ENCODE assay signal across 11 mouse cellular contexts in the genomic region with DNA sequence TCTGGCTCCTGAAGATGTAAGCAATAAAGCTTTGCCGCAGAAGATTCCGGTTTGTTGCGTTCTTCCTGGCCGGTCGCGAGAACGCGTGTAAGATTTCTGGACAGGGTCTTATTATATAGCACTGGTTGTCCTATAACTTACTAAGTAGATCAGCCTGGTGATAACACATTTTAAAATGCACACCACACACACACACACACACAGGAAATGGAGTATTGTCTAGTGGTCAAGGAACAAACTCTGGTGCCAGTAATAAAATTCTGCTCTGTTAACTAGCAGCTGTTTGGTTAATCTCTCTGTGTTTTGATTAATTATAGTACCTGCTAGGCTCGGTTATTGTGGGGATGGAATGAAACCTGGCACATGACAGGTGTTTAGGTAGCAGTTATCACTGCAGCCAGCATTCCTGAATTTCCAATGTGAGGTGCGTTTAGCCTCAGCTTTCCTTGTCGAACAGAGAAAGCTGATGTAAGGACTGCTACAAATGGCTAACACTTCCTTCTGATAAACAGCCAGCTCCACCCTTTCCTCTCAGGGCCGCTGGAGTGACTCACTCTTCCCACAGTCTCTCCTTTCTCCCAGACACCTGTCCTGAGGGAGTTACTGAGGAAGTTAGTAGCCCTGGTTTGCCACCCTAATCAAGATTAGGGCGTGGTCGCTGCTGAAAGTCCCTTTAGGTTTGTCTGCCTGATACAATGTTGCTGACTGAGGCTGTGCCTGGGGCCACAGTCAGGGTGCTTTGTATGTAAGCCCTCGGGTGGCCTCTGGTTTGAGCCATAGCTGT. TPM values are rescaled to one million over a fixed set of nuclear protein-coding genes. Genes with fewer than 3 reads are reported as not detected.
A peak's percentile ranks its signal among the peaks of the same experiment; 100 is the strongest.
DNase-seq lines count a peak whose midpoint lies in the region; ATAC-seq and TF ChIP-seq lines count a peak whose summit lies in the region.
"Had no signal": no experiment of that assay in that cellular context is flagged by ENCODE, and none has a peak within 500 bp of the region (broad histone marks: within the 10 kb centered on the region; RNA-seq: fewer than 3 reads in every experiment).

No protein-coding gene starts in this region.

- H3K27me3 ChIP-seq in intestine, postnatal 0 days (replicated peaks; ENCODE audit: control insufficient read depth, insufficient read depth, low read length) = no peaks in the 10 kb centered on the region
- H3K27me3 ChIP-seq in stomach, embryonic 15.5 days (replicated peaks) = no peaks in the 10 kb centered on the region

- peak overlapping the region; percentile 76 for H3K27ac ChIP-seq in intestine, postnatal 0 days (ENCODE audit: low read depth, low read length)
- peak overlapping the region; percentile 75 for H3K27ac ChIP-seq in stomach, embryonic 15.5 days

- no peak overlapping the region for H3K9ac ChIP-seq in intestine, postnatal 0 days (ENCODE audit: low read depth, low read length)
- H3K9ac ChIP-seq in stomach, embryonic 15.5 days = no peak overlapping the region

- WGBS in intestine, postnatal 0 days = 42% methylated on average over 15 of the region's 15 CpGs
- WGBS in stomach, embryonic 15.5 days = 66% methylated on average over 15 of the region's 15 CpGs

- H3K4me2 ChIP-seq in intestine, postnatal 0 days (replicated peaks; ENCODE audit: low read depth) = 0 out of 2 replicates have a peak overlapping the region, but pooled peaks have one; percentile 30
- no peak overlapping the region for H3K4me2 ChIP-seq in stomach, embryonic 15.5 days

- no peaks in the 10 kb centered on the region for H3K36me3 ChIP-seq in intestine, postnatal 0 days (ENCODE audit: control insufficient read depth, insufficient read depth)
- H3K36me3 ChIP-seq in stomach, embryonic 15.5 days = no peaks in the 10 kb centered on the region

- intact Hi-C loops in left cerebral cortex, postnatal 36 days (cut with DNase I) = no loop called here

- peak; percentile 48 to 59 for DNase-seq in lung, adult 18-20 months
- DNase-seq in lung, postnatal 14 days = no peak
- peak; percentile 45 for DNase-seq in c-Kit-positive CD71-positive TER-119-positive erythroid progenitor cells, embryonic 14.5 days (ENCODE audit: low spot score)
- DNase-seq in left cerebral cortex, postnatal 36 days (ENCODE audit: low spot score in 2 of 2) = no peak
- DNase-seq in T-cell, adult 2 months (ENCODE audit: low spot score) = no peak
- DNase-seq in retina, postnatal 1 day = no peak
- DNase-seq: cerebellum, postnatal 25 days; thymus, adult 18-20 months had no signal

- no peaks in the 10 kb centered on the region for H3K4me1 ChIP-seq in intestine, postnatal 0 days (replicated peaks; ENCODE audit: control insufficient read depth, insufficient read depth, low read length)
- H3K4me1 ChIP-seq in stomach, embryonic 15.5 days = 0 out of 2 replicates have a peak, but pooled peaks cover 2% of the 10 kb centered on the region

- no peak for TF ChIP-seq CTCF in intestine, postnatal 0 days (IDR thresholded peaks at IDR 0.05; ENCODE audit: low read depth)

- H3K4me3 ChIP-seq in intestine, postnatal 0 days (ENCODE audit: low read depth, low read length) = no peak overlapping the region
- no peak overlapping the region for H3K4me3 ChIP-seq in stomach, embryonic 15.5 days (replicated peaks)

- ATAC-seq in intestine, postnatal 0 days = peak; percentile 100
- ATAC-seq in stomach, embryonic 15.5 days (ENCODE audit: insufficient read depth, low FRiP score, low read depth) = peak; percentile 90
- ATAC-seq: forebrain, embryonic 16.5 days had no signal

- H3K9me3 ChIP-seq in intestine, postnatal 0 days (ENCODE audit: control insufficient read depth) = no peaks in the 10 kb centered on the region
- H3K9me3 ChIP-seq in stomach, embryonic 15.5 days = no peaks in the 10 kb centered on the region

RNA-seq across cellular contexts. Expression of a gene that starts 6.9 kb away (rescaled TPM):
- 39.2 and 47.3 TPM in 2 replicates for polyA plus RNA-seq in intestine, postnatal 0 days (2015; fragmentation: Nextera tagmentation; extraction: Ambion mirVana)
- polyA plus RNA-seq in stomach, embryonic 15.5 days (2015; fragmentation: Nextera tagmentation; extraction: Ambion mirVana) = 32.0 and 36.9 TPM in 2 replicates
- total RNA-seq in left cerebral cortex, postnatal 36 days (2021) = under 1 TPM in 1 of 2 experiments, not detected in 1; 0.89 TPM

RNA-seq across cellular contexts. Expression of a gene that starts 11.7 kb away (rescaled TPM):
- polyA plus RNA-seq in intestine, postnatal 0 days (2015; fragmentation: Nextera tagmentation; extraction: Ambion mirVana) = 3.5 and 4.3 TPM in 2 replicates
- polyA plus RNA-seq in stomach, embryonic 15.5 days (2015; fragmentation: Nextera tagmentation; extraction: Ambion mirVana) = 6.3 and 8.0 TPM in 2 replicates
- total RNA-seq in left cerebral cortex, postnatal 36 days (2021) = 1 to 10 TPM; 3.8 to 8.0 TPM

RNA-seq across cellular contexts. Expression of a gene that starts 27.4 kb away (rescaled TPM):
- 5.9 and 6.1 TPM in 2 replicates for polyA plus RNA-seq in intestine, postnatal 0 days (2015; fragmentation: Nextera tagmentation; extraction: Ambion mirVana)
- polyA plus RNA-seq in stomach, embryonic 15.5 days (2015; fragmentation: Nextera tagmentation; extraction: Ambion mirVana) = 35.5 and 40.9 TPM in 2 replicates
- total RNA-seq in left cerebral cortex, postnatal 36 days (2021) = 1 to 10 TPM; 1.8 TPM

RNA-seq across cellular contexts. Expression of a gene that starts 29.8 kb away (rescaled TPM):
- polyA plus RNA-seq in intestine, postnatal 0 days (2015; fragmentation: Nextera tagmentation; extraction: Ambion mirVana) = 3.8 and 4.1 TPM in 2 replicates
- polyA plus RNA-seq in stomach, embryonic 15.5 days (2015; fragmentation: Nextera tagmentation; extraction: Ambion mirVana) = 3.8 and 4.7 TPM in 2 replicates
- under 1 TPM; 0.29 to 0.59 TPM for total RNA-seq in left cerebral cortex, postnatal 36 days (2021)

RNA-seq across cellular contexts. Expression of a gene that starts 34.3 kb away (rescaled TPM):
- polyA plus RNA-seq in intestine, postnatal 0 days (2015; fragmentation: Nextera tagmentation; extraction: Ambion mirVana) = 6.7 and 9.0 TPM in 2 replicates
- polyA plus RNA-seq in stomach, embryonic 15.5 days (2015; fragmentation: Nextera tagmentation; extraction: Ambion mirVana) = 0.85 and 0.96 TPM in 2 replicates
- total RNA-seq in left cerebral cortex, postnatal 36 days (2021) = under 1 TPM; 0.20 to 0.67 TPM

Comparison
In these comparisons a context has a peak if more than half of its experiments do, and no peak if none do; other contexts are left out.
1. DNase-seq: peak in lung, adult 18-20 months (2 of 2) and c-Kit-positive CD71-positive TER-119-positive erythroid progenitor cells, embryonic 14.5 days (single experiment); none in lung, postnatal 14 days (single experiment), left cerebral cortex, postnatal 36 days (0 of 2), T-cell, adult 2 months (single experiment) and retina, postnatal 1 day (single experiment).